Mouse (Mus musculus) c-Kit-positive CD71-positive TER-119-negative erythroid progenitor cells, embryonic 14.5 days (primary cell): ENCODE measurements around the gene Pknox2.

Experiments
- DNase-seq: peaks from one replicate; pipeline ENCODE4 v3.0.0-alpha.2; 2013; ENCODE audit warnings: low read depth

The Pknox2 gene

DNA sequence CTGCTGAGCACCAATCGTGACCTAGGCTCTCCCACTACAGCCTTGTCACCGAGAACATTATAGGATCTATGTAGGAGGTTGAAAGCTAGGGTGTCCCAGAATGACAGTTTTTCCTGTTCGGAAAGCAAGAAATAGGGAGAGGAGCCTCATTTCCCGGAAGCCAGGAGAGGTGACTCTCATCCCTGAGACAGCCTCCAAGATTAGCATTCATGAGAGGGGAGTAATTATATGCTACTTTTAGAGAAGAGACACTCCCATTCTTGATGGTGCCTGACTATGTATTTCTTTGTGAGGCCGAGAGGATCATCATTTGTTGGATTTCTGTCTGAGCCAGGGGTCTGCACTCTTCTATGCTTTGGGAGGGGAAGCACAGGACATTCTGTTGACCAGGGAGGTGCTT lies 265.6 kb downstream of the Pknox2 start:
- DNase-seq: no peak

DNA sequence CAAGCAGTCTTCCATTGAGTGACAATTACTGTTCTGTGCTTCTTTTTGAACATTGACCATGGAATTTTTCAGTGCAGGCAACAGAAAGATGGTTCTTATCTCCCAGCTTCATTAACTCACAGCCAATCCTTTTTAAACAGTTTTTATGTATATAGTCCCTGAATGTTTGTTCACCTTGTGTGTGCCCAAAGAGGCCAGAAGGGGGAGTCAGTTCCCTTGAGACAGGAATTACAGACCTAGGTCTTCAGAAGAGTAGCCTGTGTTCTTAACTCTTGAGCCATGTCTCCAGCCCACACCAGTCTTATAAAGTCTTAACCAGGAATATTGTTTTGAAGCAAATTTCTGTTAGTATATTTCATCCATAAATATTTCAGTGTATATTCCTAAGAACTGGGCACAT lies 270.4 kb downstream of the Pknox2 start:
- DNase-seq: no peak

DNA sequence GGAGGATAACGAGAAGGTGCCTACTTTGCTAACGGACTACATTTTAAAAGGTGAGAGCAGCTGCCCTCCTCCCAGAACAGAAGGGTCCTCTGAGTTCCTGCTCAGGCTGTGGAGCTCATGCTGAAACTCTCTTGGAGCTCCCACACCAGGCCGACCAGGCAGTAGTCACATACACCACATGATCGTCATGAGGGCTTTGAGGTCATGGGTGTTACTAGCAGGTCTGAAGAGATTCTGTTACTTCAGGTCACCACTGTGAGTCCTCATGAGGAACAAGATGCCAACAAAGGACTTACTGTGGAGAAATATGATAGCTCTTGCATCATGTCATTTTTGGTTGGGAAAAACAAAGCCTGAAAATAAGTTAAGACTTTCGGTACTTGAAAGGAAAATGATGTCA lies 270.9 kb downstream of the Pknox2 start:
- no peak for DNase-seq

DNA sequence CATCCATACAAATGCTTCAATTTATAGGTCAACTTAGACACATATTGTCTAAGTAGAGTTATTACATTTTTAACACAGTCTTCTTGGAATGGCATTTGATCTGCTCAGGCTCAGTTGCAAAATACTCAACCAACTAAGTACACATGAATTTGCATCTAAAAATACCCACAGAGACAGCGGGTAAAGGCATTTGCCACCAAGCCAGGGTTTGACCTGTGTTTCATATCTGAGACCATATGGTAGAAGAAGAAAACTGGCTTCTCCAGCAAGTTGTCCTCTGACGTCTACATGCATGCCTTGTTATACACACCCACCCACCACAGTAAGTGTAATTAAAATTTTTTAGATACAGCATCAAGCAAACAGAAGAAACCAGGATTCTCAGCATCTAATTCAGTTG lies 273.4 kb downstream of the Pknox2 start:
- DNase-seq: no peak

DNA sequence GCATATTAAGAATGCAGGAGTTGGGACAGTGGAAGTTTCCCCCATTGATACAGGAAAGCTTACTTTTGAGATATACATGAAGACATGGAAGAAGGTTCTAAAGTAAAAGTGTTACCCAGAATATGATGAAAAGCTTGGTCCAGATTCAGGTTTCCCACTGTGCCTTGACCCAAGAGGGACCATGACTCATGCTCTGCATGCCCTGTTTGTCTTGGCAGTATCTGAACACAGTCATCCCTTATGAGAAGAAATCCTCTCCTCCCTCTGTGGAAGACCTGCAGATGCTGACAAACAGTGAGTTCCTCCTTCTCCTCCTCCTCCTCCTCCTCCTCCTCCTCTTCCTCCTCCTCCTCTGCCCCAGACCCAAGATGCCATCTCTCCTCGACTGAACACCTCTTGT lies 276.9 kb downstream of the Pknox2 start:
- no peak for DNase-seq

DNA sequence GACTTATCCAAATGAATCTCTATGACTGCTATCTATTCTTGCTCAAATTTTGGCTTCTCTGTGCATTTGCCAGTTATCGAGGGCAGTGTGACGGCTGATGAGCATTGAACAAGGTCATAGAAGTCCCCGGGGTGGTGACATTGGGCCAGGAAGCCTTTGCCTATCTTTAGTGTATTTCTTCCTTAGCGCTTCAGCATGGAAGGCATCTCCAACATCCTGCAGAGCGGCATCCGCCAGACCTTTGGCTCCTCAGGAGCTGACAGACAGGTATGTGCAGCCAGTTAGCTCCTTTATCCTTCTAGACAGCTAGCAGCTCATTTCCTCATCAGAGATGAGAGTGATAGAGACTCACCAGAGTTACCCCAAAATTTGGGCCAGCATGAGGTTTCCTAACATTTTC lies 278.5 kb downstream of the Pknox2 start:
- DNase-seq: no peak

DNA sequence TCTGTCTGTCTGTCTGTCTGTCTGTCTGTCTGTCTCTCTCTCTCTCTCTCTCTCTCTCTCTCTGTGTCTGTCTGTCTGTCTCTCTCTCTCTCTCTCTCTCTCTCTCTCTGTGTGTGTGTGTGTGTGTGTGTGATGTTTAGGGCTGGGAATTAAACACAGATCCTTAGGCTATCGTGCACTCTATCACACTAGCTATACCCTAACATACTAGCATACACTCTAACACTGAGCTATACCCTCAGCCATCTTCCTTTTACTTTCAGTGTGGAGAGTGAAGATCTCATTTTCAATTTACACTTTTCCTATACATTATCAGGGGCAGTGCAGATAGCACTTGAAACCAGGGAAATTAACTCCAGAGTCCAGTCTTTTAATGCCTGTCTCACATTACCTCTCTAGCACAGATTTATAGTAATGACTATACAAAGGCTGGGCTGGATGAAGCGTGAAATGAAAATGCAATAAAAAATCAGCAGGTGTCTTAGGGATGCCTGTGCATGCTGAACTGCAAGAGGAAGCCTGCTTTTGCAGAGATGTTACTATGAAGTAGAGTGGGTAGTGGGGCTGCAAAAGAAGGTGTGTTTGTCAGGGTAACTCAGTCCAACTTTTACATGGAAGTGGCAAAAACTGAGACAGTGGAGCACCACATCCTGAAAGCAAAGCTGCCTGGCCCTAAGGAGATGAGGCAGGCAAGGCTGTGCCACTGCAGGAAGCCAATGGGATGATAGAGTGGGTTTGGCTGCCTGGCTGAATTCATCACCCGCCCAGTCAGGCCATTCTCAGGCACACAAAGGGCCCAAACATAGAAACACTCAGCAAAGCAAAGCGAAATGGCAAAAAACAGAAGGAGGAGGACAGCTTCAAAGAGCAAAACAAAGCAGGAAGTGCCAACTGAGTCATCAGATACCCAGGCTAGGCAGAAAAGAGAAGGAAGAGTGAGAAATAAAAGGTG lies 282.1 kb downstream of the Pknox2 start:
- no peak for DNase-seq

DNA sequence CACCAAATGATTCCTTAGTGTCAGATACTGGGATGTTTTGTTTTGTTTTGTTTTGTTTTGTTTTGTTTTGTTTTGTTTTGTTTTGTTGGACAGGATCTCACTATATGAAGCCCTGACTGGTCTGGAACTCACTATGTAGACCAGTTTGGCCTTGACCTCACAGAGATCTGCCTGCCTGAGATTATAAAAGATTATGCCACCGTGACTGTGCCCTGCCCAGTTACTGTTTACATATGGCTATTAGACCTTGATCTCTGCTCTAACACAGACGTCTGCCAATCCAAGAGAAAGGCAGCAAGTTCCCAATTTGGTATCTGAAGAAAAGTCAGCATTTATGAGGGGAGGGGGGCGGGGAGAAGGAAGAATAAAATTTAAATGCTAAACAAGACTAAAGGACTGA lies 283.5 kb downstream of the Pknox2 start:
- no peak for DNase-seq

DNA sequence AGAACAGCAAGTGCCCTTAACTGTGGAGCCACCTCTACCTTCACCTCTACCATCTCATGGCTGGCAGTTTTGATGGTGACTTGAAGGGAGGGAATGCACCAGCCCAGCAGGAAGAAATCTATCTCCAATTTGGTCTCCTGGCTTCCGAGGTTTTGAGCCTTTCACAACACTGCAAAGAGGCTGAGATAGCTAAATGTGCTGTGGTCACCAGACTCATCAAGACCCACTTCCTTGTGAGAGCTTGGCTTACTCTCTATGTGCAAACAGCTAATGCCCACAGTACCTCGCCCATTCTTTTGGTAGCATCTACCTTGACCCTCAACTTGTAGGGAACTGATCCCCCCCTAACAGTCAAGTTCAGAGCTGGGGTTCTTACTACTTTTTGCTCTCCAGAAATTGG lies 284.6 kb downstream of the Pknox2 start:
- DNase-seq: no peak

DNA sequence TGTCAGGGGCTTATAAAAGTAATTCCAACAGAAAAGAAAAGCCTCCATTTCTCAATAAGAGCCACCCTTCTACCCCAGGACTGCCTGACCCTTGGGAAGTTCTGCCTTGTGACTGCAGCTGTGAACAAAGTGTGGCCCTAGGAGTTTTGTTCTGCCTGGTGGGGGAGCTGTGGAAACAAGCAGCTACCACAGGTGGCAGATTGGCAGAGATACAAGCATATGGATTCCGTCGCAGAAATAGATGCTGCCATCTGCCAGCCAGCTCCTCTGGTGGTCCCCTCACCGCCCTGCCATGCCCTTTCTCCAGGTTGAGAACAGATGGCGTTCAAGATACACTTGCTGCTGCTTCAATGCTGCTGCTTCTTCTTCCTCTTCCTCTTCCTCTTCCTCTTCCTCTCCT lies 288.5 kb downstream of the Pknox2 start:
- DNase-seq: no peak

DNA sequence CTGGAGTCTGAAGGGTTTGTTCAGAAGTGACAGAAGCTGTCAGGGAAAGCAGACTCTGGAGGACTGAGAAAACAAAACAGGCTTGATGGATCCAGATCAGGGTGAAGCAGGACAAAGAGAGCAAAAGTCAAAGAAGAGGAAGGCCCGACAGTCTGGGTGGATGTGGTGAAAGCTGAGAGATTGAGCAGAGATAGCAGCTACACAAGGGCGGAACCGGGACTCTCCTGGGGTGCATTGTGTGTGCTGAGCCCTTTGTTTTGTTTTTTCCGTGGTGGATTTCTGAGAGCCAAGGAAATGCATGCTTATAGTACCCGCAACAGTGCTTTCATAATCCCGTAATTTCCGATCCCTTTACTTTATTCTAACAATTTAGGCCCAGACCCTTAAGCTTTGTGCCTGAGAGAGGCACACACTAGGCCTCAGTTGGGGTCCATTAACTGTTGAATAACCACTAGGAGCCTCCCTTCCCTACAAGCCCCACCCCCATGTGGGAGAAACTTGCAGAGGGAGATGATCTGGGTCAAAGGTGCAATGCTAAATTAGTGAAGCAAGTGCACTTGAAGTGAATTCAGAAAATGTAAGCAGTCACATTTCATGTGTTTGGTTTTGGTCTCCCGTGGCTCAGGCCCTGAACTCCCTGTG lies 289.6 kb downstream of the Pknox2 start:
- DNase-seq: no peak

DNA sequence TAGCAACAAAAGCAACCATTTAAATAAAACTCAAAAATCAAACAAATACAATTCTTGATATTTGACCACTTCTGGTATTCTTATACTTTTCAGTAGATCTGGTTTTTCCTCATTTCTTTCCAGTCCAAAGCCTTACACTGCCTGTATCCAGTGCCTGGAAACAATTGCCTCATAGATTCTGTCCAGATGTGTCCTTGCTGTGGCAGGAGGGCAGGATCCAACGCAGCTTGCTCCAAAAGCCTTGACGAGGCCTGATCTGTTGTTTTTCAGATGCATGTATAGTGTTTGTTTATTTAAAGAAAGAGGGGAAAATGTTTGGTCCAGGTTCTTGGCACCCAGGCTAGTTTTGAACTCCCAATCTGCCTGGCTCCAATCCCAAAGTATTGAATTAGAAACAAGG lies 290.9 kb downstream of the Pknox2 start:
- no peak for DNase-seq

DNA sequence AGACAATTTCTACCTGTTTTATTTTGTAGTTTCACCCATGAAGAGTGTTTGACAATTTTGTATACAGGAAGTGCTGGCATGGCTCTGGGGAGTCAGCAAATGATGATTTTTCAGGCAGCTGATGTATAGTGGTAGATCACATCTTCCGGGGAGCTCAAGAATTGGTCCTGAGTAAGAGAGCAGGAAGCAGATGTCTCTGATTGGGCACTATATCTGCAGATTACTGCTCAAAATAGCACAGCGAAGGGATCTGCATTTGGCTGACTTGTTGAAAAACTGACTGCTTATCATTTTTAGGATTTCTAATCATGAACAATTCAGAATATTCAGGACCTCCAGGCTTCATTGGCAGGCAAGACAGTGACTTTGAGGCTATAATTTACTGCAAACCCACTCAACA lies 295.0 kb downstream of the Pknox2 start:
- no peak for DNase-seq

DNA sequence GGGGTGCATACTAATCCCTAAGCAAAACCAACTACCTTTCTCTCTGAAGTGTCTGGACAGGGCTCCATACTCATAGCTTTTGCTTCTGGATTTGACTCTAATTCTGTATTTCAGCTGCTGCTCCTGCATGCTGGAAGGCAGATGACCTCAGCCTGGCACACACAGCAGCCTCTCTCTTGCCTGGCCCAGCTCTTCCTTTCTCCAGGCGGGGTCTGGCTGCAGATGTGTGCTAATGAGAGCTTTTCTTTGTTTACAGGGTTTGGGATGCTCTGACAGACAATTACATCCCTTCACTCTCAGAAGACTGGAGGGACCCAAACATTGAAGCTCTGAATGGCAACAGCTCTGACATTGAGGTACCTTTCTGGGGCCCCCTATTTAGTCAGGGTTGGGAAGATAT lies 297.1 kb downstream of the Pknox2 start:
- DNase-seq: no peak

DNA sequence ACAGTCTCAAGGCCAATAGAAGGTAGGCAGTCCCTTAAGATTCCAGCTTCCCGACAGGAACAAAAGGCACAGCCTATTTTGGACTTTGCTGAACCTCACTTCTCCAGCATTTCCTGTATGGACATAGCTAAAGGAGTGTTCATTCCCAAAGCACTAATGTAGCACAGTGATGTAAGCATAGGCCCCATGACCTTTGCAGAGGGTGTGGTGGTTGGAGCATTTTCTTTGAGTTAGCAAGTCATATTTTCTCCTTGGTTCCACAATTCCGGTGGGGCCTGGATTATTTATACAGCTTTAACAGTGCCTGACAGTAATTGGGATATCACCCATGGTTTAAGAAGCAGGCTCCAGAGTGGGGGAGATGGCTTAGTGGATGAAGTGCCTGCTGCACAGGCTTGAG lies 298.5 kb downstream of the Pknox2 start:
- no peak for DNase-seq

DNA sequence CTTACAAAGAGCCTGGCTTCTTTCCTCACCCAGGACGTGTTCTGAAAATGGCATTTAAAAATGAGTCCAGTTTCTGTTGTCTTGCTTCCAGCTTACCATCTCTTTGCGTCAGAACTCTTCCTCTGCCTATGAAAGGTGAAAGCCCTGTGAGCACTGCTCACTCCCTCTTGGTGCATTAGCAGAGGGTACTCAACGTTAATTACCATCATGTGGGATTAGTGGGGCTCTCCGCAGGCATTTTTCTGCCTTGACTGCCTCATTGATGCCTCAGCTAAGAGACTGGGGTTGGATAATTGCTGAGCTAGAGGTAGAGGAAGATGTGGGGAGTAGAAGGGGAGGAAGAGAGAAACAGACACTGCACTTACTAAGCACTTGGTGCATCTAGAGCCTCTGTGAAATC lies 300.9 kb downstream of the Pknox2 start:
- DNase-seq: no peak
